Mouse (Mus musculus) embryonic fibroblast, embryonic 13.5 days (primary cell): ENCODE data around the gene Lrit2.

Experiments
- CTCF ChIP-seq: IDR thresholded peaks from 2 replicates; pipeline ENCODE4 v1.5.1; 2011; ENCODE audit warnings: mild to moderate bottlenecking, control low read depth, low read length, moderate library complexity, borderline replicate concordance; ENCODE audit not compliant: insufficient read depth
- POLR2A ChIP-seq: IDR thresholded peaks from 2 replicates; pipeline ENCODE4 v1.6.1; 2011; ENCODE audit warnings: low read depth, mild to moderate bottlenecking, control low read depth, low read length, moderate library complexity

DNA sequence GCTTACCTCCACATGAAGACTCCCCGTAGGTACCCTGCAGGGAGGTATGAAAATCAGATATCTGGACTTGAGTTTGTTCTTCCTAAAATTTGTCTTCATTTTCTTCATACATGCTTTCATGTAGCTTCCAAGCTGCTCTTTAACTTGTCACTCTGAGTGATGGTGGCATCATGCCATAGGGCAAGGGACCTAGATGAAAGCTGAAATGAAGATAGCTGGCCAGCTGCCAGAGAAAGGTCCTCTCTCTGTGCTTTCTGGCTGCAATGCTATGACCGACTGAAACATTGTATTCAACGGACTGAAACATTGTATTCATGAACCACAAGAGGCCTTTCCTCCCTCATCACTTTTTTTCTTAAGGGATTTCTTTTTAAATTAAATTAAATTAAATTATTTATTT, 39.2 kb upstream of the Lrit2 start:
- TF ChIP-seq POLR2A (no peak), CTCF (no peak)
